Mouse (Mus musculus) neural tube, embryonic 15.5 days (tissue): ENCODE results near the gene Stat3. TPM values are rescaled to one million over a fixed set of nuclear protein-coding genes. Genes with fewer than 3 reads are reported as not detected.

Experiments
- ATAC-seq: fragments of 200-750 bp; cut with Nextera tagmentation; 2 replicates; pipeline ENCODE4 v1.8.0; 2017; ENCODE audit warnings: mild to moderate bottlenecking, moderate TSS enrichment, moderate library complexity; ENCODE audit not compliant: low FRiP score
- H3K27ac ChIP-seq: fragments of 300-500 bp; sonication (generic); replicated peaks from 2 replicates; pipeline ENCODE4 v1.5.1; 2015; ENCODE audit warnings: mild to moderate bottlenecking, inconsistent platforms
- H3K27me3 ChIP-seq: fragments of 300-500 bp; sonication (generic); replicated peaks from 2 replicates; pipeline ENCODE4 v1.6.1; 2015; ENCODE audit warnings: inconsistent platforms
- H3K36me3 ChIP-seq: fragments of 300-500 bp; sonication (generic); 2 replicates; pipeline ENCODE4 v1.6.1; 2015; ENCODE audit warnings: inconsistent platforms
- H3K4me1 ChIP-seq: fragments of 300-500 bp; sonication (generic); 2 replicates; pipeline ENCODE4 v1.6.1; 2015; ENCODE audit warnings: inconsistent platforms
- H3K4me2 ChIP-seq: fragments of 300-500 bp; sonication (generic); 2 replicates; pipeline ENCODE4 v1.6.1; 2015; ENCODE audit warnings: inconsistent platforms, mild to moderate bottlenecking, moderate library complexity
- H3K4me3 ChIP-seq: fragments of 300-500 bp; sonication (generic); replicated peaks from 2 replicates; pipeline ENCODE4 v1.5.1; 2015; ENCODE audit warnings: mild to moderate bottlenecking, inconsistent platforms
- H3K9ac ChIP-seq: fragments of 300-500 bp; sonication (generic); replicated peaks from 2 replicates; pipeline ENCODE4 v1.6.1; 2015; ENCODE audit warnings: mild to moderate bottlenecking, inconsistent platforms
- H3K9me3 ChIP-seq: fragments of 300-500 bp; sonication (generic); replicated peaks from 2 replicates; pipeline ENCODE4 v1.6.1; 2016; ENCODE audit warnings: inconsistent platforms
- whole genome bisulfite sequencing: fragments of 180-500 bp; shearing (Covaris S2); methylation state at CpG from one replicate; pipeline ENCODE4 v1.1.7; 2015; ENCODE audit warnings: mixed read lengths; 5-methylcytosine and 5-hydroxymethylcytosine counted together
- polyA plus RNA-seq: library from polyadenylated mRNA; unstranded; fragments of >200 nt; fragmentation: Nextera tagmentation; extraction: Ambion mirVana; gene quantifications from 2 replicates; pipeline ENCODE4 v1.2.1, GENCODE M21; 2015

The Stat3 gene
- polyA plus RNA-seq = 57.9 and 66.9 TPM in 2 replicates

- Histone ChIP-seq H3K9me3 (no peaks in the 10 kb centered on the region), H3K4me2 (peak within 1 kb of the TSS; percentile 87), H3K36me3 (no peaks in the 10 kb centered on the region), H3K27ac (peak within 1 kb of the TSS; percentile 89), H3K9ac (peak within 1 kb of the TSS; percentile 79), H3K4me1 (peaks cover 27% of the 10 kb centered on the region), H3K4me3 (peak within 1 kb of the TSS; percentile 98), H3K27me3 (no peaks in the 10 kb centered on the region)
- peak; percentile 98 for ATAC-seq
- 2% methylated on average over 29 of the region's 29 CpGs for WGBS
These were observed at the start of gene Stat3 for GRCm38 (mm10) chr11:100939512-100940151. TSS of gene Stat3 (minus strand) at chr11:100939540.

- no peak overlapping the region for H3K4me2 ChIP-seq
- 86% methylated on average over 3 of the region's 3 CpGs for WGBS
- no peaks in the 10 kb centered on the region for H3K9me3 ChIP-seq
- H3K36me3 ChIP-seq = no peaks in the 10 kb centered on the region
- no peaks in the 10 kb centered on the region for H3K27me3 ChIP-seq
- H3K9ac ChIP-seq = no peak overlapping the region
- ATAC-seq = no peak
- H3K4me1 ChIP-seq = no peaks in the 10 kb centered on the region
- no peak overlapping the region for H3K27ac ChIP-seq
- H3K4me3 ChIP-seq = no peak overlapping the region
These were observed 49.3 kb upstream of the Stat3 start for GRCm38 (mm10) chr11:100988674-100989073.

GRCm38 (mm10) chr11:100985607-100986006, 46.3 kb upstream of the Stat3 start:
- Histone ChIP-seq H3K4me2 (no peak overlapping the region), H3K27ac (no peak overlapping the region), H3K36me3 (no peaks in the 10 kb centered on the region), H3K4me3 (no peak overlapping the region), H3K27me3 (peaks cover 4% of the 10 kb centered on the region; the same call in 1 of the 2 replicates), H3K9me3 (no peaks in the 10 kb centered on the region), H3K9ac (no peak overlapping the region), H3K4me1 (peaks cover 5% of the 10 kb centered on the region; the same call in 1 of the 2 replicates)
- ATAC-seq = no peak
- 64% methylated on average over 3 of the region's 3 CpGs for WGBS

GRCm38 (mm10) chr11:100983778-100984131, 44.4 kb upstream of the Stat3 start:
- Histone ChIP-seq H3K4me2 (no peak overlapping the region), H3K36me3 (no peaks in the 10 kb centered on the region), H3K27me3 (peaks cover 6% of the 10 kb centered on the region; the same call in 1 of the 2 replicates), H3K9ac (no peak overlapping the region), H3K4me3 (no peak overlapping the region), H3K4me1 (peaks cover 5% of the 10 kb centered on the region; the same call in 1 of the 2 replicates), H3K9me3 (no peaks in the 10 kb centered on the region), H3K27ac (no peak overlapping the region)
- no peak for ATAC-seq
- WGBS = 85% methylated on average over 7 of the region's 7 CpGs

- Histone ChIP-seq H3K4me1 (peaks cover 5% of the 10 kb centered on the region; the same call in 1 of the 2 replicates), H3K36me3 (no peaks in the 10 kb centered on the region), H3K4me2 (peak overlapping the region; percentile 67), H3K4me3 (peak overlapping the region; percentile 37), H3K27me3 (peaks cover 6% of the 10 kb centered on the region; the same call in 1 of the 2 replicates), H3K27ac (no peak overlapping the region), H3K9ac (peak overlapping the region; percentile 47), H3K9me3 (no peaks in the 10 kb centered on the region)
- ATAC-seq = peak; percentile 74
- 3% methylated on average over 20 of the region's 20 CpGs for WGBS
These were observed 43.9 kb upstream of the Stat3 start for GRCm38 (mm10) chr11:100983125-100983777.

- Histone ChIP-seq H3K4me1 (peaks cover 5% of the 10 kb centered on the region; the same call in 1 of the 2 replicates), H3K4me3 (no peak overlapping the region), H3K4me2 (no peak overlapping the region), H3K9me3 (no peaks in the 10 kb centered on the region), H3K36me3 (no peaks in the 10 kb centered on the region), H3K9ac (no peak overlapping the region), H3K27ac (no peak overlapping the region), H3K27me3 (peaks cover 6% of the 10 kb centered on the region; the same call in 1 of the 2 replicates)
- WGBS = 13% methylated on average over 8 of the region's 8 CpGs
- ATAC-seq = no peak
These were observed 42.7 kb upstream of the Stat3 start for GRCm38 (mm10) chr11:100982087-100982486.

- Histone ChIP-seq H3K4me3 (no peak overlapping the region), H3K36me3 (no peaks in the 10 kb centered on the region), H3K27ac (no peak overlapping the region), H3K27me3 (peaks cover 6% of the 10 kb centered on the region; the same call in 1 of the 2 replicates), H3K9ac (no peak overlapping the region), H3K4me1 (peaks cover 5% of the 10 kb centered on the region; the same call in 1 of the 2 replicates), H3K9me3 (no peaks in the 10 kb centered on the region), H3K4me2 (no peak overlapping the region)
- 64% methylated on average over 3 of the region's 3 CpGs for WGBS
- no peak for ATAC-seq
These were observed 41.9 kb upstream of the Stat3 start for GRCm38 (mm10) chr11:100981236-100981635.

- no peak for ATAC-seq
- 83% methylated on average over 1 of the region's 1 CpGs for WGBS
- no peak overlapping the region for H3K27ac ChIP-seq
- H3K9me3 ChIP-seq = no peaks in the 10 kb centered on the region
- peaks cover 5% of the 10 kb centered on the region; the same call in 1 of the 2 replicates for H3K4me1 ChIP-seq
- H3K9ac ChIP-seq = no peak overlapping the region
- H3K4me2 ChIP-seq = no peak overlapping the region
- H3K4me3 ChIP-seq = no peak overlapping the region
- H3K36me3 ChIP-seq = no peaks in the 10 kb centered on the region
- peaks cover 6% of the 10 kb centered on the region; the same call in 1 of the 2 replicates for H3K27me3 ChIP-seq
These were observed 41.1 kb upstream of the Stat3 start for GRCm38 (mm10) chr11:100980438-100980837.

- Histone ChIP-seq H3K9me3 (no peaks in the 10 kb centered on the region), H3K36me3 (no peaks in the 10 kb centered on the region), H3K4me1 (peaks cover 5% of the 10 kb centered on the region; the same call in 1 of the 2 replicates), H3K9ac (no peak overlapping the region), H3K27me3 (peaks cover 6% of the 10 kb centered on the region; the same call in 1 of the 2 replicates), H3K4me3 (no peak overlapping the region), H3K27ac (0 out of 2 replicates have a peak overlapping the region, but pooled peaks have one; percentile 7), H3K4me2 (no peak overlapping the region)
- 58% methylated on average over 8 of the region's 8 CpGs for WGBS
- no peak for ATAC-seq
These were observed 40.5 kb upstream of the Stat3 start for GRCm38 (mm10) chr11:100979887-100980286.

GRCm38 (mm10) chr11:100975241-100975640, 35.9 kb upstream of the Stat3 start:
- no peaks in the 10 kb centered on the region for H3K9me3 ChIP-seq
- H3K27me3 ChIP-seq = peaks cover 33% of the 10 kb centered on the region
- H3K27ac ChIP-seq = no peak overlapping the region
- H3K9ac ChIP-seq = no peak overlapping the region
- no peaks in the 10 kb centered on the region for H3K36me3 ChIP-seq
- ATAC-seq = no peak
- no peak overlapping the region for H3K4me2 ChIP-seq
- H3K4me3 ChIP-seq = no peak overlapping the region
- H3K4me1 ChIP-seq = peaks cover 4% of the 10 kb centered on the region
- WGBS = 76% methylated on average over 7 of the region's 7 CpGs

GRCm38 (mm10) chr11:100974381-100974970, 35.1 kb upstream of the Stat3 start:
- peaks cover 11% of the 10 kb centered on the region for H3K4me1 ChIP-seq
- H3K9ac ChIP-seq = no peak overlapping the region
- H3K27ac ChIP-seq = no peak overlapping the region
- H3K4me2 ChIP-seq = no peak overlapping the region
- 78% methylated on average over 14 of the region's 14 CpGs for WGBS
- H3K9me3 ChIP-seq = no peaks in the 10 kb centered on the region
- peaks cover 41% of the 10 kb centered on the region for H3K27me3 ChIP-seq
- ATAC-seq = no peak
- H3K4me3 ChIP-seq = no peak overlapping the region
- no peaks in the 10 kb centered on the region for H3K36me3 ChIP-seq
